Mouse (Mus musculus) hindbrain, embryonic 15.5 days (tissue): ENCODE data around the gene Shisa6. TPM values are rescaled to one million over a fixed set of nuclear protein-coding genes. Genes with fewer than 3 reads are reported as not detected.
A peak's percentile ranks its signal among the peaks of the same experiment; 100 is the strongest.

Experiments
- ATAC-seq: fragments of 200-750 bp; cut with Nextera tagmentation; 2 replicates; pipeline ENCODE4 v1.8.0; 2017; ENCODE audit warnings: low read depth, moderate number of reproducible peaks, moderate TSS enrichment; ENCODE audit not compliant: low FRiP score
- H3K27ac ChIP-seq: fragments of 300-500 bp; sonication (generic); replicated peaks from 2 replicates; pipeline ENCODE4 v1.5.1; 2015; ENCODE audit warnings: mild to moderate bottlenecking, inconsistent platforms
- H3K27me3 ChIP-seq: fragments of 300-500 bp; sonication (generic); 2 replicates; pipeline ENCODE4 v1.6.1; 2015; ENCODE audit warnings: control low read depth, inconsistent platforms
- H3K36me3 ChIP-seq: fragments of 300-500 bp; sonication (generic); 2 replicates; pipeline ENCODE4 v1.6.1; 2015; ENCODE audit warnings: control low read depth, inconsistent platforms
- H3K4me1 ChIP-seq: fragments of 300-500 bp; sonication (generic); replicated peaks from 2 replicates; pipeline ENCODE4 v1.6.1; 2015; ENCODE audit warnings: control low read depth, inconsistent platforms
- H3K4me2 ChIP-seq: fragments of 300-500 bp; sonication (generic); 2 replicates; pipeline ENCODE4 v1.6.1; 2015; ENCODE audit warnings: moderate library complexity, mild to moderate bottlenecking, inconsistent platforms
- H3K4me3 ChIP-seq: fragments of 300-500 bp; sonication (generic); 2 replicates; pipeline ENCODE4 v1.5.1; 2015; ENCODE audit warnings: mild to moderate bottlenecking, inconsistent platforms
- H3K9ac ChIP-seq: fragments of 300-500 bp; sonication (generic); 2 replicates; pipeline ENCODE4 v1.6.1; 2015; ENCODE audit warnings: inconsistent platforms
- H3K9me3 ChIP-seq: fragments of 300-500 bp; sonication (generic); 2 replicates; pipeline ENCODE4 v1.6.1; 2016; ENCODE audit warnings: control low read depth, inconsistent platforms
- WGBS: fragments of 180-500 bp; shearing (Covaris S2); methylation state at CpG from one replicate; pipeline ENCODE4 v1.1.7; 2015; 5-methylcytosine and 5-hydroxymethylcytosine counted together
- polyA plus RNA-seq: library from polyadenylated mRNA; unstranded; fragments of >200 nt; fragmentation: Nextera tagmentation; extraction: Ambion mirVana; gene quantifications from 2 replicates; pipeline ENCODE4 v1.2.1, GENCODE M21; 2015

Gene Shisa6
- polyA plus RNA-seq, 1 experiment from 2014 or later = 5.3 TPM

- Histone ChIP-seq H3K27ac (peak overlapping the region; percentile 22; the same call in 1 of the 2 replicates), H3K9me3 (no peaks in the 10 kb centered on the region), H3K4me3 (no peak overlapping the region), H3K27me3 (no peaks in the 10 kb centered on the region), H3K9ac (no peak overlapping the region), H3K4me2 (no peak overlapping the region), H3K4me1 (peaks cover 13% of the 10 kb centered on the region), H3K36me3 (no peaks in the 10 kb centered on the region)
- ATAC-seq = no peak
- 87% methylated on average over 2 of the region's 2 CpGs for WGBS
These were observed 251.1 kb downstream of the Shisa6 start for GRCm38 (mm10) chr11:66274707-66275081.

GRCm38 (mm10) chr11:66273904-66274706, 251.7 kb downstream of the Shisa6 start:
- WGBS = 54% methylated on average over 8 of the region's 8 CpGs
- no peaks in the 10 kb centered on the region for H3K9me3 ChIP-seq
- no peak overlapping the region for H3K4me3 ChIP-seq
- ATAC-seq = peak; percentile 42; the same call in 1 of the 2 replicates
- H3K4me1 ChIP-seq = peaks cover 13% of the 10 kb centered on the region
- no peak overlapping the region for H3K9ac ChIP-seq
- peak overlapping the region; percentile 45 for H3K27ac ChIP-seq
- H3K36me3 ChIP-seq = no peaks in the 10 kb centered on the region
- no peaks in the 10 kb centered on the region for H3K27me3 ChIP-seq
- H3K4me2 ChIP-seq = no peak overlapping the region

- no peak for ATAC-seq
- H3K9ac ChIP-seq = no peak overlapping the region
- H3K27ac ChIP-seq = no peak overlapping the region
- 23% methylated on average over 3 of the region's 3 CpGs for WGBS
- no peaks in the 10 kb centered on the region for H3K4me1 ChIP-seq
- no peak overlapping the region for H3K4me3 ChIP-seq
- no peak overlapping the region for H3K4me2 ChIP-seq
- H3K27me3 ChIP-seq = no peaks in the 10 kb centered on the region
- H3K36me3 ChIP-seq = no peaks in the 10 kb centered on the region
- no peaks in the 10 kb centered on the region for H3K9me3 ChIP-seq
These were observed 258.7 kb downstream of the Shisa6 start for GRCm38 (mm10) chr11:66267029-66267428.

GRCm38 (mm10) chr11:66265336-66265990, 260.3 kb downstream of the Shisa6 start:
- no peak overlapping the region for H3K9ac ChIP-seq
- WGBS = 76% methylated on average over 1 of the region's 1 CpGs
- no peak overlapping the region for H3K27ac ChIP-seq
- H3K4me3 ChIP-seq = no peak overlapping the region
- no peaks in the 10 kb centered on the region for H3K4me1 ChIP-seq
- no peak overlapping the region for H3K4me2 ChIP-seq
- no peaks in the 10 kb centered on the region for H3K9me3 ChIP-seq
- H3K36me3 ChIP-seq = no peaks in the 10 kb centered on the region
- no peak for ATAC-seq
- no peaks in the 10 kb centered on the region for H3K27me3 ChIP-seq

- Histone ChIP-seq H3K27me3 (no peaks in the 10 kb centered on the region), H3K9ac (no peak overlapping the region), H3K36me3 (no peaks in the 10 kb centered on the region), H3K27ac (no peak overlapping the region), H3K4me2 (no peak overlapping the region), H3K9me3 (no peaks in the 10 kb centered on the region), H3K4me3 (no peak overlapping the region), H3K4me1 (no peaks in the 10 kb centered on the region)
- whole genome bisulfite sequencing = 90% methylated on average over 2 of the region's 2 CpGs
- no peak for ATAC-seq
These were observed 265.6 kb downstream of the Shisa6 start for GRCm38 (mm10) chr11:66260205-66260604.

- H3K9me3 ChIP-seq = no peaks in the 10 kb centered on the region
- 27% methylated on average over 3 of the region's 3 CpGs for WGBS
- no peaks in the 10 kb centered on the region for H3K36me3 ChIP-seq
- H3K4me2 ChIP-seq = no peak overlapping the region
- no peaks in the 10 kb centered on the region for H3K4me1 ChIP-seq
- no peaks in the 10 kb centered on the region for H3K27me3 ChIP-seq
- no peak for ATAC-seq
- H3K4me3 ChIP-seq = no peak overlapping the region
- H3K27ac ChIP-seq = no peak overlapping the region
- no peak overlapping the region for H3K9ac ChIP-seq
These were observed 266.9 kb downstream of the Shisa6 start for GRCm38 (mm10) chr11:66258851-66259250.

GRCm38 (mm10) chr11:66247115-66247514, 278.6 kb downstream of the Shisa6 start:
- Histone ChIP-seq H3K27ac (no peak overlapping the region), H3K27me3 (no peaks in the 10 kb centered on the region), H3K9ac (no peak overlapping the region), H3K4me1 (no peaks in the 10 kb centered on the region), H3K4me2 (no peak overlapping the region), H3K9me3 (no peaks in the 10 kb centered on the region), H3K4me3 (no peak overlapping the region), H3K36me3 (no peaks in the 10 kb centered on the region)
- 76% methylated on average over 5 of the region's 5 CpGs for WGBS
- no peak for ATAC-seq

GRCm38 (mm10) chr11:66236557-66236956, 289.2 kb downstream of the Shisa6 start:
- H3K9me3 ChIP-seq = no peaks in the 10 kb centered on the region
- no peak overlapping the region for H3K4me3 ChIP-seq
- no peak overlapping the region for H3K9ac ChIP-seq
- no peak for ATAC-seq
- H3K27ac ChIP-seq = no peak overlapping the region
- no peaks in the 10 kb centered on the region for H3K4me1 ChIP-seq
- WGBS = 81% methylated on average over 2 of the region's 2 CpGs
- H3K4me2 ChIP-seq = no peak overlapping the region
- no peaks in the 10 kb centered on the region for H3K36me3 ChIP-seq
- no peaks in the 10 kb centered on the region for H3K27me3 ChIP-seq

GRCm38 (mm10) chr11:66232891-66233290, 292.9 kb downstream of the Shisa6 start:
- Histone ChIP-seq H3K9ac (no peak overlapping the region), H3K27ac (no peak overlapping the region), H3K9me3 (no peaks in the 10 kb centered on the region), H3K4me2 (no peak overlapping the region), H3K4me1 (no peaks in the 10 kb centered on the region), H3K4me3 (no peak overlapping the region), H3K27me3 (no peaks in the 10 kb centered on the region), H3K36me3 (no peaks in the 10 kb centered on the region)
- WGBS = 30% methylated on average over 1 of the region's 1 CpGs
- no peak for ATAC-seq

GRCm38 (mm10) chr11:66222133-66222532, 303.6 kb downstream of the Shisa6 start:
- Histone ChIP-seq H3K9me3 (no peaks in the 10 kb centered on the region), H3K36me3 (no peaks in the 10 kb centered on the region), H3K27ac (no peak overlapping the region), H3K9ac (no peak overlapping the region), H3K27me3 (no peaks in the 10 kb centered on the region), H3K4me1 (no peaks in the 10 kb centered on the region), H3K4me2 (no peak overlapping the region), H3K4me3 (no peak overlapping the region)
- WGBS = 78% methylated on average over 1 of the region's 1 CpGs
- peak; percentile 88 for ATAC-seq

- H3K4me2 ChIP-seq = no peak overlapping the region
- H3K4me1 ChIP-seq = no peaks in the 10 kb centered on the region
- H3K9me3 ChIP-seq = no peaks in the 10 kb centered on the region
- no peaks in the 10 kb centered on the region for H3K27me3 ChIP-seq
- H3K27ac ChIP-seq = no peak overlapping the region
- H3K9ac ChIP-seq = no peak overlapping the region
- 80% methylated on average over 3 of the region's 3 CpGs for WGBS
- H3K4me3 ChIP-seq = no peak overlapping the region
- no peaks in the 10 kb centered on the region for H3K36me3 ChIP-seq
- no peak for ATAC-seq
These were observed 307.3 kb downstream of the Shisa6 start for GRCm38 (mm10) chr11:66218469-66218868.

- H3K27ac ChIP-seq = 0 out of 2 replicates have a peak overlapping the region, but pooled peaks have one; percentile 10
- H3K36me3 ChIP-seq = no peaks in the 10 kb centered on the region
- H3K9me3 ChIP-seq = no peaks in the 10 kb centered on the region
- WGBS = 89% methylated on average over 3 of the region's 3 CpGs
- no peak overlapping the region for H3K4me3 ChIP-seq
- H3K9ac ChIP-seq = no peak overlapping the region
- no peak overlapping the region for H3K4me2 ChIP-seq
- ATAC-seq = no peak
- H3K27me3 ChIP-seq = no peaks in the 10 kb centered on the region
- H3K4me1 ChIP-seq = no peaks in the 10 kb centered on the region
These were observed 337.0 kb downstream of the Shisa6 start for GRCm38 (mm10) chr11:66188627-66189287.
